Mouse (Mus musculus) liver, embryonic 14.5 days (tissue): ENCODE data around the gene Mid1.

Experiments used
- CTCF ChIP-seq: IDR thresholded peaks from 2 replicates; pipeline ENCODE4 v1.5.1; 2016; ENCODE audit warnings: antibody characterized with exemption, low read depth, control low read depth
- EP300 ChIP-seq: IDR thresholded peaks from 2 replicates; pipeline ENCODE4 v1.6.1; 2016; ENCODE audit warnings: antibody characterized with exemption, low read depth

DNA sequence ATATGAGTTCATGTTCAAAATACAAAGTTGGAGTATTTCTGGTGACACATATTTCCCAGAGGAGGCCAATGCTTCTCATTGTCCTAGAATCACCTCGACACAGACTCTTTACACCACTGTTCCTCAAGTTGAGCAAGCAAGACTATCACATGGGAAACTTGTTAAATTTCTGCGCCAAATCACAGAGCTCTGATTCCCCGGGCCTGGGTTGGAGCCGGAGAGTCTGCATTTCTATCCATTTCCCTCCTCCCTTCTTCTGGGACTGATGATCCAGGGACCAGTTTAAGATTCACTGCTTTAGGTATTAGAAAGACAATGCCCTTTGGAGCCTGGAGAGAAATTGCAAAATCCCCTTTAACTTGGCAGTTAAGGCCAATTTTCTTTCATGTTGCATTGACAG, 109.4 kb downstream of the Mid1 start:
- no peak for TF ChIP-seq CTCF
- no peak for TF ChIP-seq EP300
